Comparison of ENCODE assay signal across 17 mouse cellular contexts in the genomic region with DNA sequence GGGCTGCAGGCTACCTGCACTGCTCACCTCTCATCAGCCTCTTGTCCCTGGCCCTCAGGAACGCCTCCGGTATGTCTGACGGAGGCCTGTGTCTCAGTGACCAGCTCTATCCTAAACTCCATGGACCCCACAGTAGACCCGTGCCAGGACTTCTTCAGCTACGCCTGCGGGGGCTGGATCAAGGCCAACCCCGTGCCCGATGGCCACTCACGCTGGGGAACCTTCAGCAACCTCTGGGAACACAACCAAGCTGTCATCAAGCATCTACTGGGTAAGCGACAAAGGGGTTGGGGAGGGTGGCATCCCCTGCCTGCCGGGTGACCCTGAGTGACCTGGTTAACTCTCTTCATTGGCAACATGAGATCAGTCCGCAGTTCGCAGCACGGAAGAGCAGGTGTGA.
DNase-seq lines count a peak whose midpoint lies in the region; ATAC-seq and TF ChIP-seq lines count a peak whose summit lies in the region.
"Had no signal": no experiment of that assay in that cellular context is flagged by ENCODE, and none has a peak within 500 bp of the region (broad histone marks: within the 10 kb centered on the region; RNA-seq: fewer than 3 reads in every experiment).

No protein-coding gene starts in this region.

- no peaks in the 10 kb centered on the region for H3K27me3 ChIP-seq in cerebellum, adult 2 months (ENCODE audit: control insufficient read depth, insufficient read depth, low read length)
- no peaks in the 10 kb centered on the region for H3K27me3 ChIP-seq in midbrain, embryonic 10.5 days (ENCODE audit: low read depth, poor library complexity, severe bottlenecking)
- no peaks in the 10 kb centered on the region for H3K27me3 ChIP-seq in midbrain, embryonic 15.5 days (replicated peaks)
- H3K27me3 ChIP-seq: embryonic facial prominence, embryonic 15.5 days had no signal

- H3K27ac ChIP-seq in cerebellum, adult 2 months (ENCODE audit: insufficient read depth, low read length): peak overlapping the region; percentile 8; the same call in 1 of the 2 replicates
- H3K27ac ChIP-seq in midbrain, embryonic 10.5 days (replicated peaks): 0 out of 2 replicates have a peak overlapping the region, but pooled peaks have one; percentile 2
- no peak overlapping the region for H3K27ac ChIP-seq in midbrain, embryonic 15.5 days
- H3K27ac ChIP-seq: forebrain, embryonic 12.5 days had no signal

- intact Hi-C loops in heart, postnatal 36 days (cut with DNase I): no loop called here

- WGBS in cerebellum, adult 2 months: 16% methylated on average over 14 of the region's 14 CpGs
- WGBS in midbrain, embryonic 10.5 days: 97% methylated on average over 14 of the region's 14 CpGs
- 76% methylated on average over 14 of the region's 14 CpGs for WGBS in midbrain, embryonic 15.5 days

- no peak for TF ChIP-seq POLR2A in cerebellum, adult 2 months (IDR thresholded peaks at IDR 0.05; ENCODE audit: borderline replicate concordance, insufficient read depth, low read length)

- no peak overlapping the region for H3K9ac ChIP-seq in midbrain, embryonic 15.5 days
- H3K9ac ChIP-seq: embryonic facial prominence, embryonic 15.5 days; forebrain, embryonic 12.5 days had no signal

- no peaks in the 10 kb centered on the region for H3K9me3 ChIP-seq in midbrain, embryonic 10.5 days (replicated peaks)
- no peaks in the 10 kb centered on the region for H3K9me3 ChIP-seq in midbrain, embryonic 15.5 days
- H3K9me3 ChIP-seq: embryonic facial prominence, embryonic 15.5 days; forebrain, embryonic 12.5 days had no signal

- no peak for DNase-seq in cerebellum, adult 2 months
- DNase-seq in cerebellum, adult 18-20 months: no peak
- peak; percentile 43 to 50 for DNase-seq in heart, adult 18-20 months
- no peak for DNase-seq in heart, postnatal 36 days
- DNase-seq in midbrain, embryonic 10.5 days (ENCODE audit: low spot score): no peak
- DNase-seq in ovary, postnatal 10 days (ENCODE audit: low spot score): no peak
- DNase-seq in spleen, adult 12 weeks (ENCODE audit: low spot score): no peak
- DNase-seq: kidney, adult 2 months; kidney, postnatal 36 days; lung, adult 2 months; midbrain, embryonic 14.5 days; right cerebral cortex, postnatal 14 days; thymus, postnatal 4 days had no signal

- TF ChIP-seq CTCF in cerebellum, adult 2 months (IDR thresholded peaks at IDR 0.05; ENCODE audit: borderline replicate concordance, insufficient read depth, low read depth, low read length): no peak

- no peak overlapping the region for H3K4me2 ChIP-seq in midbrain, embryonic 15.5 days
- H3K4me2 ChIP-seq: embryonic facial prominence, embryonic 15.5 days; forebrain, embryonic 12.5 days had no signal

- H3K4me1 ChIP-seq in cerebellum, adult 2 months (ENCODE audit: control insufficient read depth, insufficient read depth, low read length): peaks cover 34% of the 10 kb centered on the region
- H3K4me1 ChIP-seq in midbrain, embryonic 10.5 days: peaks cover 37% of the 10 kb centered on the region
- peaks cover 10% of the 10 kb centered on the region for H3K4me1 ChIP-seq in midbrain, embryonic 15.5 days

- H3K4me3 ChIP-seq in cerebellum, adult 2 months (replicated peaks; ENCODE audit: insufficient read depth, low read depth, low read length): no peak overlapping the region
- H3K4me3 ChIP-seq in midbrain, embryonic 10.5 days: no peak overlapping the region
- H3K4me3 ChIP-seq in midbrain, embryonic 15.5 days: no peak overlapping the region
- H3K4me3 ChIP-seq: embryonic facial prominence, embryonic 15.5 days; forebrain, embryonic 12.5 days had no signal

- peaks cover 29% of the 10 kb centered on the region for H3K36me3 ChIP-seq in midbrain, embryonic 10.5 days
- H3K36me3 ChIP-seq in midbrain, embryonic 15.5 days (replicated peaks): no peaks in the 10 kb centered on the region

- no peak for ATAC-seq in midbrain, embryonic 15.5 days (replicated peaks)
- ATAC-seq: activated CD4-positive, CD25-positive, alpha-beta regulatory T cell, adult 4 months had no signal

Comparison
In these comparisons a context has a peak if more than half of its experiments do, and no peak if none do; other contexts are left out.
1. DNase-seq: peak in heart, adult 18-20 months (2 of 2); none in cerebellum, adult 2 months (0 of 2), cerebellum, adult 18-20 months (0 of 2), heart, postnatal 36 days (0 of 2), midbrain, embryonic 10.5 days (single experiment), ovary, postnatal 10 days (single experiment) and spleen, adult 12 weeks (single experiment).